Mouse (Mus musculus) lung, postnatal 36 days (tissue): ENCODE data around the gene Tia1.
A peak's percentile ranks its signal among the peaks of the same experiment; 100 is the strongest.

ENCODE experiments used
- DNase-seq: peaks from one replicate; pipeline ENCODE4 v3.0.0; 2022; ENCODE audit warnings: mixed read lengths

The Tia1 gene

DNA sequence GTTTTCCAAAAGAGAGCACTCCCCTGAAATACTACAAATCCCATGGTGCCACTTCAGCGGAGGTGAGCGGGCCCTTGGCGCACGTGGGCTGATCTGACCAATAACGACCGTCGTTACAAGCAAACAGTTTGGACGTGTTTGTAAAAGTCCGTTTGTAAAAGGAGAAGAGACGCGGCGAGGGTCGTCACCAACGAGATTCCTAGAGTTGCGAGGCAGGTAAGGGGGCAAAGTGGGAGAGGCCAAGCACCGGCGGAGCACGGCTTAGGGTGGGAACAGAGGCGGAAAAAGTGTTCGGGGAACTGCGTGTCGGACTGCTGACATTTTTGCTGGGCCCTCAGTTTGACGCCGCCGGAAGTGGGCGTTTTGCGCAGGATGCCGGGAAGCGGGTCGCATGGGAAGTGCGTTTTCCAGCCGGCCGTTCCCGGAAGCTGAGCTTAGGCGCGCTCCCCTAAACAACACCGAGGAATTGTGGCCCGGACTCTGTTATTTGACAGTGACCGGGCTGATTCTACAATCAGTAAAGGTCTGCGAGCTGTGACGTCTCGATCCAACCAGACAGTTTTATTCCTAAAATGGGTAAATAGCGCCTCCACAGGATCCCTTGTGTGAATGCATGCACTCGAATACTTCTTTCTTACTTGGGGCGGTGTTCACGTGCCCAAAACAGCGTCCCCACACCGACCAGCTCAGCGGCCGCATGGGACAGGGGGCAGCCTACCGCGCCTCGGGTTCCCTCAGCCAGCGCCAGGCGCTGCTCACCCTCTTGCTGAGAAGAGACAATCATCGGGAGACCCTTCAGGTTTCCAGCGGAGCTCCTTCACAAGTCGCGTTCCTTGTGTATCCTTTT is 34.5 kb downstream of the Tia1 start, which contains the start of gene C87436:
Gene C87436 (plus strand): TSS at position 103 of the 847 bp plus-strand sequence.
- DNase-seq, result peak; percentile 96

- no peak for DNase-seq
These were observed 35.1 kb downstream of the Tia1 start for GRCm38 (mm10) chr6:86439119-86439496.

DNA sequence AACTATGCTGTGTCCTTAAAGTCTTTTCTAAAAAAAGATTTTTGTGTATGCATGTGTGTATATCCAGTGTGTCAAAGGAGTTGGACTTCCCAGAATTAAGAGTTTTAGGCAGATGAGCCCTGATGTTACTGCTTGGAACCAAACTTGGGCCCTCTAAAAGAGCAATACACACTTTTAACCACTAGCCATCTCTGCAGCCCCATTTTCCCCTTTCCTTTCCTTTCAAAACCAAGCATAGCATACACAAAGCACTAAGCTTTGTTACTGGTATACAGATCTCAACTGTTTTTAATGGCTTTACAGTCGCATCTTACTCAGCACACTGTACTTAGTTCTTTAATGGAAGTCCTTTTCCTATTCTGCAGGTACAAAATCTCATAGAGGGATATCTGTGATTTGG is 35.5 kb downstream of the Tia1 start:
- DNase-seq, result no peak

- DNase-seq, result no peak
These were observed 37.6 kb downstream of the Tia1 start for GRCm38 (mm10) chr6:86441571-86441970.

GRCm38 (mm10) chr6:86445551-86445950 is 41.5 kb downstream of the Tia1 start:
- DNase-seq, result no peak

DNA sequence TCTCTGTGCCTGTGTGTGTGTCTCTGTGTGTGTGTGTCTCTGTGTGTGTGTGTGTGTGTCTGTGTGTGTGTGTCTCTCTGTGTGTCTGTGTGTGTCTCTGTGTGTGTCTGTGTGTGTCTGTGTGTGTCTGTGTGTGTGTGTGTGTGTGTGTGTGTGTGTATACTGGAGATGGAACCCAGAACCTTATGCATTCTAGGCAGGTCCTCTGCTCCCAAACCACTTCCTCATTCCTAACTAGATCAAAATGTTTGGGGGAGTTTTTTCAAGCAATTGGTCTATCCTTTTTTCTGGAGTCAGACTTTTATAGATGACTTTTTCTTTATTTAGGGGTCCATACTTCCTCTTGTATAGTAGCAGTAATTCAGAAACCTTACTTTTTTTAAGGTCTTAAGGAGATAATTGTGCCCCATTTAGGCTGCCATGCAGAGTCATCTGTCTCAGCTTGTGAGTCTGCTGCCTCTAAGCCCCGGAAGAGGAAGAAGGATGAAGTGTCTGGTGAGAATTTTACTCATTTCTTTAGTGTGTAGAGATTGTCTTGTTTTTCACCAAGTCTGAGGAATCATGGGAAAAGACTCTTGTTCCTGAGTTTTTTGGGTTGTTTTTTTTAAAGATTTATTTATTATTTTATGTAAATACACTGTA is 43.0 kb downstream of the Tia1 start:
- no peak for DNase-seq

- DNase-seq, result no peak
These were observed 52.7 kb downstream of the Tia1 start for GRCm38 (mm10) chr6:86456727-86457126.

DNA sequence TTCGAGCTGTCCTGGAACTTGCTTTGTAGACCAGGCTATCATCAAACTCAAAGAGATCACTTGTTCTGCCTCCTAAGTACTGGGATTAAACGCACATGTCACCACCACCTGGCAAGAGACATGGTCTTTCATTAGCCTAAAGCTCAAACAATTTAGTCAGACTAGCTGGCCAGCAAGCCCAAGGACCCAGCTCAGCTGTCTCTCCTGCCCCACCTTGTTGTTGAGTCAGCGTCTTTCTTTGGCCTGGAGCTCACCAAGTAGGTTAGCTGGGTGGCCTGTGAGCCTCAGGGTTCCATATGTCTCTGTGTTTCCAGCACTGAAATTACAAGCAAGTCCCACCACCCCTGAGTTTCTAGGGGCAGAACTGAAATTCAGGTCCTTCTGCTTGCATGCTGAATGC is 59.1 kb downstream of the Tia1 start:
- no peak for DNase-seq

GRCm38 (mm10) chr6:86471317-86471716 is 67.3 kb downstream of the Tia1 start:
- no peak for DNase-seq

GRCm38 (mm10) chr6:86471760-86472099 is 67.7 kb downstream of the Tia1 start:
- DNase-seq, result no peak

DNA sequence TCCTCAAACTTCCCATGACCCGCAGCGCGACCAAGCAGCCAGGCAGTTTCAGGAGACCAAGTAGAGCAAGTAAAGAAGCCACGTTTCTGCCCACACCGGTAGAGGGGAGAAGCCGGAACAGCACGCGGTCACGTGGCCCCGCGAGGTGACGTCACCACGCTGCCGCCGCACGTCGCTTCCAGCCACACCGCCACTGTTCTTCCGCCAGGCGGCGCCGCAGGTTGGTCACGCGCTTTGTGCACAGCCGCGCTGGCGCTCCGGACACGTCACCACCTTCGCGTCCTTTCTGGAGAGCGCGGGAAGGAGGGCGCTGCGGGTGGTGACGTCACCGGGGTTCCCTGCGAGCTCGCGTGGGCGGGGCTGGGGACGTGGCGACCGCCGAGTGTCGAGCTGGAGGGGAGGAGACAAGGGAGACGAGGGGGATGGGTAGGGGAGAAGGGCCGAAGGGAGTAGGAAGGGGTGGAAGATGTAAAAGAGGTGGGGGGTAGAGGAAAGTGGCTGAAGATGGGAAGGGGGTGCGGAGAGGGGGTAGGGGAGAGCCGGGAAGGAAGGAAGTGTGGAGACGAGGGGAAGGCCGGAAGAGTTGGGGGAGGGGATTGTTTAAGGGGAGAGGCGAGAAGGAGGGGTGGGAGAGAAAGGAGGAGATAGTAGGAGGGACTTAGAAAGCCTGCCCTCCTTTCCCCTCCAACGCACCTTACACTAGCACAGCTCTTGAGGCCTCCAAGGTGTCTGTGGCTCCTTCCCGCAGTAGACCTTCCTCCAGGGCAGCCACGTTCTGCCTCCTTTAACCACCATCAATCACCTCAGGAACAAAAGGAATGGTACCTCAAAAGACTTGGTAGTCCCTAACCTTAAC is 68.3 kb downstream of the Tia1 start:
- DNase-seq, result peak; percentile 100

DNA sequence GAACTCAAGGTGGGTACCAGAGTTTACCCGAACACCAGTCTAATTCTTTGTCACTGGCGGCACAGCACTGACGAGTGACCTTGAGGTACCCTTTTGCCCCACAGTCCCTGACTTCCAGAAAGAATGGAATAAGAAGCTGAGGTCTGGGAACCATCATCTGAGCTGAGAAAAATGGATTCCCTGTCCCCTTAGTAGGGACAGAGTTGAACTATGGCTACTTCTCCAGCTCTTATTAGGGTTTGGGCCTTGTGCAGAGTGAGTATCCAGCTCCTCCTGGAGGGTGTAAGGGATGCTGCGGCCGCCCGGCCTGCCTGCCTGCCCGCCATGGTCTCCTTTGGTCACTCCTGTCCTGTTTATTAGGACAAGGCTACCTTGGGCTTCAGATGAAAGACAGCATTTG is 69.1 kb downstream of the Tia1 start:
- DNase-seq, result no peak

- no peak for DNase-seq
These were observed 70.1 kb downstream of the Tia1 start for GRCm38 (mm10) chr6:86474072-86474471.

DNA sequence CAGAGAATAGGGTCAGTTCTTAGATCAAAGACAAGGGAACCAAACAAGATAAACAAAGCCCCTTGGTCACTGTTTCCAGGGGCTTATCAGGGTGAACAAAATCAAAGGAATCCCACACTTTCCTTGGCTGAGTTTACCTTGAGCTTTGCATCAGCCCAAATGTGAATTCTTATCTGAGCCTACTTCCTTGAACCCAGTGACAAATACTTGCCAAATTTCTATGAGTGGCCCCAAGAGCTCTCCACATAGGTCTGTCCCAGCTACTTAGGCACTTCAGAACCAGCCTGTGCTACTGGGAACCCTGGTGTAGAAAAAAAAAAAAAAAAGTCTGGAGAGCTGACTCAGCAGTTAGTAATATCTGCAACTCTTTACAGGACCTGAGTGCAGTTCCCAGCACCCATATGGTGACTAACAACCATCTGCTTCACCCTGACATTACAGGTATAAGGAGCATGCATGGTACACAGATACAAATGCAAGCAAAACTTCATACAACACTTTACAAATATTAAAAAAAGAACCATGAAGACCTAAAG is 70.7 kb downstream of the Tia1 start:
- peak; percentile 65 for DNase-seq

DNA sequence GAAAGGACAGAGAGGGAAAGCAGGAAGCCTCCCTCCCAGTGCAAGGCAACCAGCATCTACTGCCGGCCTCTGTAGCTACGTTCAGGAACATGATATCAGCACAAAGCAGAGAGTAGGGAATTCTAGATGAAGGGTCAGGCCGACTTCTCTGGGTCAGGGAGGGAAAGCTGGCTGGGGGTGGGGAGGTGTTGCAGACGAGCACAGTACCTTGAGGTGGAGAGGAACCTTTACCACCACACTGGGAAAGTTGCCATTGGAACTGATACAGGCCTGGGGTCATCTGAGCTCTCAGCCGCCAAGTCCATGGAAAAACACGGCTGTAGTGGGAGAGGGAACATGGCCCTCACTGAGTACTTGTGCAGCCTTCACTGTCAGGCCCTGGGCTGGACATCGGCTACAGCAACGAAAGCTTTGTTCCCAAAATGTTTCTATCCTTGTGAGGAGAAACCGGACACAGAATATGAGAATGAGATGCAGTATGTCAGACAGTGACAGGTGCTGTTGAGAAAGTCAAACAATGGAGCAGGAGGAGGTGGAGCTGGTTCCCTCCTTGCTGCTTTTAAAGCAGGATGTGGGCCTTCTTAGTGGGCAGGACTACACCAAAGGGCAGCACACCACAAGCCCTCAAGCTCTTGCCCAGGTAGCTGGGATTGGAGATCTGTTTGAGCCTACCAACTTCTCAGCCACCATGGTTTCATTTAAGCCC is 71.6 kb downstream of the Tia1 start:
- no peak for DNase-seq

GRCm38 (mm10) chr6:86476931-86477330 is 72.9 kb downstream of the Tia1 start:
- DNase-seq, result no peak

DNA sequence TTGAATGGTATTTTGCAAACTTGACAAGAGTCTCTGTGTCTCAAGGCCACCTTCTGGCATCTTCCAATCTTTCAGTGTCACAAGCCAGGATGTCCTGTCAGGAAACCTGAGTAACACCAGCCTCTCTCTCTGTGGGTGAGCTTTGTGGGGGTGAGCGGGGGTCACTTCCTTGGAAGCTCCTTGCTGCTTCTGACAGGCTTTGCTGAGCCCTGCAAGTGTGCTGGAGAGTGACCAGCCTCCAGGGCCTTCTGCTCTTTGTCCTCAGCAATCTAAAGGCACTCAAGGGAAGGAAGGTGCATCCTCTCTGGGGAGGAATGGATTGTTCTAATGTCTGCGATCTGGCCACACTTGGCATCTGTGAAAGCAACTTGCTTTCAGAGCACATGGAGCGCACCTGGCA is 75.3 kb downstream of the Tia1 start:
- no peak for DNase-seq

- no peak for DNase-seq
These were observed 75.8 kb downstream of the Tia1 start for GRCm38 (mm10) chr6:86479816-86480188.

- peak; percentile 59 for DNase-seq
These were observed 76.3 kb downstream of the Tia1 start for GRCm38 (mm10) chr6:86480189-86480831.

GRCm38 (mm10) chr6:86481871-86482270 is 77.9 kb downstream of the Tia1 start:
- DNase-seq, result no peak
